Mouse (Mus musculus) hindbrain, embryonic 14.5 days (tissue): ENCODE measurements around the gene Olfr965. TPM values are rescaled to one million over a fixed set of nuclear protein-coding genes. Genes with fewer than 3 reads are reported as not detected.

Experiments
- ATAC-seq: fragments of 200-750 bp; cut with Nextera tagmentation; 2 replicates; pipeline ENCODE4 v1.8.0; 2017; ENCODE audit warnings: moderate number of reproducible peaks, mild to moderate bottlenecking, moderate TSS enrichment, moderate library complexity; ENCODE audit not compliant: low FRiP score
- DNase-seq: peaks from one replicate; pipeline ENCODE4 v3.0.0-alpha.2; 2015; ENCODE audit warnings: low spot score
- H3K27ac ChIP-seq: fragments of 300-500 bp; sonication (generic); 2 replicates; pipeline ENCODE4 v1.5.1; 2014; ENCODE audit warnings: mild to moderate bottlenecking, moderate library complexity
- H3K27me3 ChIP-seq: fragments of 300-500 bp; sonication (generic); 2 replicates; pipeline ENCODE4 v1.6.1; 2014; ENCODE audit warnings: mild to moderate bottlenecking, low read length, mixed read lengths; ENCODE audit not compliant: control insufficient read depth, insufficient read depth
- H3K36me3 ChIP-seq: fragments of 300-500 bp; sonication (generic); replicated peaks from 2 replicates; pipeline ENCODE4 v1.6.1; 2014; ENCODE audit not compliant: control insufficient read depth, insufficient read depth
- H3K4me1 ChIP-seq: fragments of 300-500 bp; sonication (generic); replicated peaks from 2 replicates; pipeline ENCODE4 v1.6.1; 2014; ENCODE audit warnings: antibody characterized with exemption, low read length, mixed read lengths; ENCODE audit not compliant: control insufficient read depth, insufficient read depth
- H3K4me2 ChIP-seq: fragments of 300-500 bp; sonication (generic); replicated peaks from 2 replicates; pipeline ENCODE4 v1.6.1; 2014; ENCODE audit warnings: mild to moderate bottlenecking, moderate library complexity
- H3K4me3 ChIP-seq: fragments of 300-500 bp; sonication (generic); replicated peaks from 2 replicates; pipeline ENCODE4 v1.5.1; 2014; ENCODE audit warnings: mild to moderate bottlenecking, low read length
- H3K9ac ChIP-seq: fragments of 300-500 bp; sonication (generic); 2 replicates; pipeline ENCODE4 v1.6.1; 2014
- H3K9me3 ChIP-seq: fragments of 300-500 bp; sonication (generic); 2 replicates; pipeline ENCODE4 v1.6.1; 2016; ENCODE audit warnings: low read length; ENCODE audit not compliant: control insufficient read depth
- whole genome bisulfite sequencing: fragments of 180-500 bp; shearing (Covaris S2); extraction: QIAGEN DNeasy Blood & Tissue Kit; methylation state at CpG from one replicate; pipeline ENCODE4 v1.1.7; 2014; 5-methylcytosine and 5-hydroxymethylcytosine counted together
- polyA plus RNA-seq: library from polyadenylated mRNA; unstranded; fragments of >200 nt; fragmentation: Nextera tagmentation; extraction: Ambion mirVana; gene quantifications from 2 replicates; pipeline ENCODE4 v1.2.1, GENCODE M21; 2014

The Olfr965 gene
- polyA plus RNA-seq, 1 experiment from 2014 or later = not detected

GRCm38 (mm10) chr9:39740741-39741140, 29.6 kb downstream of the Olfr965 start:
- no peaks in the 10 kb centered on the region for H3K36me3 ChIP-seq
- DNase-seq = no peak
- no peak overlapping the region for H3K4me3 ChIP-seq
- no peak overlapping the region for H3K9ac ChIP-seq
- 92% methylated on average over 1 of the region's 1 CpGs for WGBS
- H3K27ac ChIP-seq = no peak overlapping the region
- H3K4me2 ChIP-seq = no peak overlapping the region
- H3K9me3 ChIP-seq = no peaks in the 10 kb centered on the region
- ATAC-seq = no peak
- H3K4me1 ChIP-seq = no peaks in the 10 kb centered on the region
- no peaks in the 10 kb centered on the region for H3K27me3 ChIP-seq

- DNase-seq (no peak), ATAC-seq (no peak)
- Histone ChIP-seq H3K4me1 (no peaks in the 10 kb centered on the region), H3K27me3 (no peaks in the 10 kb centered on the region), H3K9me3 (no peaks in the 10 kb centered on the region), H3K4me2 (no peak within 1 kb of the TSS), H3K36me3 (no peaks in the 10 kb centered on the region), H3K4me3 (no peak within 1 kb of the TSS), H3K9ac (no peak within 1 kb of the TSS), H3K27ac (no peak within 1 kb of the TSS)
These were observed 34.8 kb downstream of the Olfr965 start, which contains the start of gene Olfr967 for GRCm38 (mm10) chr9:39745949-39746348. Gene Olfr967, plus strand, starts transcription at chr9:39746249.

- Histone ChIP-seq H3K4me3 (no peak overlapping the region), H3K27me3 (no peaks in the 10 kb centered on the region), H3K4me1 (no peaks in the 10 kb centered on the region), H3K36me3 (no peaks in the 10 kb centered on the region), H3K9me3 (no peaks in the 10 kb centered on the region), H3K27ac (no peak overlapping the region), H3K4me2 (no peak overlapping the region), H3K9ac (no peak overlapping the region)
- DNase-seq = no peak
- no peak for ATAC-seq
- 80% methylated on average over 1 of the region's 1 CpGs for WGBS
These were observed 35.3 kb downstream of the Olfr965 start for GRCm38 (mm10) chr9:39746428-39746827.

Other genes with a start within 250 kb of the Olfr965 start
- gene Olfr955, start 239.4 kb upstream of the Olfr965 start, polyA plus RNA-seq = not detected in 2 replicates
- gene Olfr44, start 217.4 kb upstream of the Olfr965 start, polyA plus RNA-seq = not detected in 2 replicates
- not detected in 2 replicates for gene Olfr957, start 195.5 kb upstream of the Olfr965 start, polyA plus RNA-seq
- not detected in 2 replicates for gene Olfr958, start 157.3 kb upstream of the Olfr965 start, polyA plus RNA-seq
- not detected in 2 replicates for gene Olfr959, start 135.8 kb upstream of the Olfr965 start, polyA plus RNA-seq
- gene AW551984, start 107.0 kb upstream of the Olfr965 start, polyA plus RNA-seq = 164 and 235 TPM in 2 replicates
- gene Olfr148, start 100.7 kb upstream of the Olfr965 start, polyA plus RNA-seq = not detected in 2 replicates
- gene Olfr960, start 90.0 kb upstream of the Olfr965 start, polyA plus RNA-seq = not detected in 2 replicates
- gene Olfr961, start 66.3 kb upstream of the Olfr965 start, polyA plus RNA-seq = not detected in 2 replicates
- gene Olfr963, start 44.1 kb upstream of the Olfr965 start, polyA plus RNA-seq = not detected in 2 replicates
- not detected in 2 replicates for gene Olfr149, start 4.2 kb upstream of the Olfr965 start, polyA plus RNA-seq
- not detected in 2 replicates for gene Olfr150, start 19.6 kb downstream of the Olfr965 start, polyA plus RNA-seq
- gene Olfr967, start 34.9 kb downstream of the Olfr965 start, polyA plus RNA-seq = not detected in 2 replicates
- not detected in 2 replicates for gene Olfr968, start 71.9 kb downstream of the Olfr965 start, polyA plus RNA-seq
- not detected in 2 replicates for gene Olfr969, start 79.6 kb downstream of the Olfr965 start, polyA plus RNA-seq
- not detected in 2 replicates for gene Olfr970, start 97.5 kb downstream of the Olfr965 start, polyA plus RNA-seq
- gene Olfr971, start 125.5 kb downstream of the Olfr965 start, polyA plus RNA-seq = not detected in 2 replicates
- gene Olfr972, start 155.1 kb downstream of the Olfr965 start, polyA plus RNA-seq = not detected in 2 replicates
- not detected in 2 replicates for gene Olfr229, start 196.0 kb downstream of the Olfr965 start, polyA plus RNA-seq
- not detected in 2 replicates for gene Olfr974, start 226.1 kb downstream of the Olfr965 start, polyA plus RNA-seq
- gene Olfr975, start 240.7 kb downstream of the Olfr965 start, polyA plus RNA-seq = not detected in 2 replicates
- gene Olfr976, start 249.8 kb downstream of the Olfr965 start, polyA plus RNA-seq = not detected in 2 replicates